Mouse (Mus musculus) stomach, embryonic 16.5 days (tissue): ENCODE results near the gene Pfdn6. TPM values are rescaled to one million over a fixed set of nuclear protein-coding genes. Genes with fewer than 3 reads are reported as not detected.

Experiments
- ATAC-seq: fragments of 200-750 bp; cut with Nextera tagmentation; 2 replicates; pipeline ENCODE4 v1.8.0; 2017; ENCODE audit warnings: moderate number of reproducible peaks, moderate TSS enrichment; ENCODE audit not compliant: insufficient read depth, low FRiP score
- H3K27ac ChIP-seq: fragments of 300-500 bp; sonication (generic); 2 replicates; pipeline ENCODE4 v1.5.1; 2014; ENCODE audit warnings: low read length
- H3K27me3 ChIP-seq: fragments of 300-500 bp; sonication (generic); 2 replicates; pipeline ENCODE4 v1.6.1; 2014; ENCODE audit warnings: low read length, control low read depth, mixed read lengths; ENCODE audit not compliant: control insufficient read depth, insufficient read depth
- H3K36me3 ChIP-seq: fragments of 300-500 bp; sonication (generic); 2 replicates; pipeline ENCODE4 v1.6.1; 2014; ENCODE audit warnings: low read length; ENCODE audit not compliant: control insufficient read depth, insufficient read depth
- H3K4me1 ChIP-seq: fragments of 300-500 bp; sonication (generic); 2 replicates; pipeline ENCODE4 v1.6.1; 2014; ENCODE audit warnings: low read length, control low read depth, mixed read lengths; ENCODE audit not compliant: control insufficient read depth, insufficient read depth
- H3K4me2 ChIP-seq: fragments of 300-500 bp; sonication (generic); 2 replicates; pipeline ENCODE4 v1.6.1; 2014; ENCODE audit warnings: low read depth, low read length, mixed read lengths
- H3K4me3 ChIP-seq: fragments of 300-500 bp; sonication (generic); replicated peaks from 2 replicates; pipeline ENCODE4 v1.5.1; 2014; ENCODE audit warnings: mild to moderate bottlenecking, low read length
- H3K9ac ChIP-seq: fragments of 300-500 bp; sonication (generic); 2 replicates; pipeline ENCODE4 v1.6.1; 2014; ENCODE audit warnings: low read length
- H3K9me3 ChIP-seq: fragments of 300-500 bp; sonication (generic); replicated peaks from 2 replicates; pipeline ENCODE4 v1.6.1; 2016; ENCODE audit warnings: low read length, control low read depth; ENCODE audit not compliant: control insufficient read depth
- WGBS: fragments of 180-500 bp; shearing (Covaris S2); extraction: QIAGEN DNeasy Blood & Tissue Kit; methylation state at CpG from one replicate; pipeline ENCODE4 v1.1.7; 2014; 5-methylcytosine and 5-hydroxymethylcytosine counted together
- polyA plus RNA-seq: library from polyadenylated mRNA; unstranded; fragments of >200 nt; fragmentation: Nextera tagmentation; extraction: Ambion mirVana; gene quantifications from 2 replicates; pipeline ENCODE4 v1.2.1, GENCODE M21; 2015

Gene Pfdn6
- polyA plus RNA-seq, 1 experiment from 2014 or later, result 147 TPM

- H3K27me3 ChIP-seq, result no peaks in the 10 kb centered on the region
- H3K27ac ChIP-seq, result no peak overlapping the region
- no peak for ATAC-seq
- H3K36me3 ChIP-seq, result 0 out of 2 replicates have a peak, but pooled peaks cover 15% of the 10 kb centered on the region
- no peak overlapping the region for H3K4me2 ChIP-seq
- H3K4me1 ChIP-seq, result peaks cover 16% of the 10 kb centered on the region
- WGBS, result 91% methylated on average over 11 of the region's 11 CpGs
- no peaks in the 10 kb centered on the region for H3K9me3 ChIP-seq
- H3K9ac ChIP-seq, result no peak overlapping the region; the same call in 1 of the 2 replicates
- no peak overlapping the region for H3K4me3 ChIP-seq
Measured at GRCm38 (mm10) chr17:33958451-33958850, 18.3 kb upstream of the Pfdn6 start.

GRCm38 (mm10) chr17:33957493-33957892, 17.4 kb upstream of the Pfdn6 start:
- Histone ChIP-seq H3K4me2 (no peak overlapping the region), H3K4me3 (no peak overlapping the region), H3K9ac (no peak overlapping the region), H3K36me3 (peaks cover 12% of the 10 kb centered on the region; the same call in 1 of the 2 replicates), H3K4me1 (peaks cover 26% of the 10 kb centered on the region), H3K27ac (no peak overlapping the region), H3K27me3 (no peaks in the 10 kb centered on the region), H3K9me3 (no peaks in the 10 kb centered on the region)
- 88% methylated on average over 6 of the region's 6 CpGs for WGBS
- ATAC-seq, result no peak

GRCm38 (mm10) chr17:33956336-33956735, 16.2 kb upstream of the Pfdn6 start:
- Histone ChIP-seq H3K27ac (no peak overlapping the region), H3K4me2 (peak overlapping the region; percentile 75), H3K27me3 (no peaks in the 10 kb centered on the region), H3K4me3 (peak overlapping the region; percentile 97), H3K9me3 (no peaks in the 10 kb centered on the region), H3K9ac (peak overlapping the region; percentile 81), H3K36me3 (peaks cover 12% of the 10 kb centered on the region; the same call in 1 of the 2 replicates), H3K4me1 (peaks cover 37% of the 10 kb centered on the region)
- WGBS, result 7% methylated on average over 10 of the region's 10 CpGs
- no peak for ATAC-seq

GRCm38 (mm10) chr17:33955555-33956214, 15.5 kb upstream of the Pfdn6 start, which contains the start of the genes Vps52 and Rps18:
Gene Vps52 (plus strand): TSS chr17:33955812.
Gene Rps18 (minus strand): TSS chr17:33956001.
- under 1% methylated on average over 50 of the region's 50 CpGs for WGBS
- Histone ChIP-seq H3K27me3 (no peaks in the 10 kb centered on the region), H3K4me3 (peak within 1 kb of the TSS; percentile 97), H3K9ac (peak within 1 kb of the TSS; percentile 98), H3K4me1 (peaks cover 37% of the 10 kb centered on the region), H3K27ac (peak within 1 kb of the TSS; percentile 92), H3K36me3 (peaks cover 12% of the 10 kb centered on the region; the same call in 1 of the 2 replicates), H3K9me3 (no peaks in the 10 kb centered on the region), H3K4me2 (peak within 1 kb of the TSS; percentile 97)
- peak; percentile 91 for ATAC-seq

GRCm38 (mm10) chr17:33954646-33955554, 14.8 kb upstream of the Pfdn6 start:
- Histone ChIP-seq H3K4me2 (peak overlapping the region; percentile 97), H3K27me3 (no peaks in the 10 kb centered on the region), H3K9me3 (no peaks in the 10 kb centered on the region), H3K36me3 (peaks cover 12% of the 10 kb centered on the region; the same call in 1 of the 2 replicates), H3K4me1 (peaks cover 45% of the 10 kb centered on the region), H3K9ac (peak overlapping the region; percentile 98), H3K27ac (peak overlapping the region; percentile 92), H3K4me3 (peak overlapping the region; percentile 97)
- peak; percentile 6; the same call in 1 of the 2 replicates for ATAC-seq
- under 1% methylated on average over 33 of the region's 33 CpGs for WGBS

GRCm38 (mm10) chr17:33953961-33954565, 13.9 kb upstream of the Pfdn6 start:
- peaks cover 46% of the 10 kb centered on the region for H3K4me1 ChIP-seq
- H3K36me3 ChIP-seq, result peaks cover 4% of the 10 kb centered on the region; the same call in 1 of the 2 replicates

GRCm38 (mm10) chr17:33953310-33953709, 13.2 kb upstream of the Pfdn6 start:
- ATAC-seq, result no peak
- Histone ChIP-seq H3K9me3 (no peaks in the 10 kb centered on the region), H3K9ac (peak overlapping the region; percentile 0; the same call in 1 of the 2 replicates), H3K27me3 (no peaks in the 10 kb centered on the region), H3K4me1 (peaks cover 46% of the 10 kb centered on the region), H3K27ac (0 out of 2 replicates have a peak overlapping the region, but pooled peaks have one; percentile 12), H3K36me3 (no peaks in the 10 kb centered on the region; the same call in 1 of the 2 replicates), H3K4me2 (peak overlapping the region; percentile 97), H3K4me3 (no peak overlapping the region)
- 65% methylated on average over 3 of the region's 3 CpGs for WGBS

More at GRCm38 (mm10) chr17:33953961-33954565, 13.9 kb upstream of the Pfdn6 start:
- 31% methylated on average over 5 of the region's 5 CpGs for WGBS
- Histone ChIP-seq H3K9me3 (no peaks in the 10 kb centered on the region), H3K4me3 (peak overlapping the region; percentile 97), H3K27me3 (no peaks in the 10 kb centered on the region), H3K27ac (peak overlapping the region; percentile 92), H3K4me2 (peak overlapping the region; percentile 97), H3K9ac (peak overlapping the region; percentile 98)
- no peak for ATAC-seq

- H3K9ac ChIP-seq, result peak overlapping the region; percentile 0; the same call in 1 of the 2 replicates
- no peaks in the 10 kb centered on the region for H3K9me3 ChIP-seq
- no peaks in the 10 kb centered on the region for H3K27me3 ChIP-seq
- H3K4me2 ChIP-seq, result peak overlapping the region; percentile 97; the same call in 1 of the 2 replicates
- H3K4me3 ChIP-seq, result no peak overlapping the region
- H3K4me1 ChIP-seq, result peaks cover 46% of the 10 kb centered on the region
- H3K36me3 ChIP-seq, result no peaks in the 10 kb centered on the region; the same call in 1 of the 2 replicates
- 80% methylated on average over 4 of the region's 4 CpGs for WGBS
- ATAC-seq, result no peak
- 0 out of 2 replicates have a peak overlapping the region, but pooled peaks have one; percentile 12 for H3K27ac ChIP-seq
Measured at GRCm38 (mm10) chr17:33952879-33953278, 12.7 kb upstream of the Pfdn6 start.
